Mouse (Mus musculus): ENCODE measurements around the gene Cog7.

GRCm38 (mm10) chr7:121939244-121939643 lies 42.3 kb downstream of the Cog7 start:
- TF ChIP-seq MYOG (IDR thresholded peaks at IDR 0.05; ENCODE audit: control insufficient read depth in 1 of 3, insufficient read depth in 1 of 3, insufficient read length in 2 of 3, low read depth in 2 of 3) (no peak), POLR2A (IDR thresholded peaks at IDR 0.05; ENCODE audit: insufficient read length, low read depth) (no peak), MAX (IDR thresholded peaks at IDR 0.05; ENCODE audit: low read depth) (no peak), MYOD1 (IDR thresholded peaks at IDR 0.05; ENCODE audit: control insufficient read depth in 1 of 3, insufficient read length in 2 of 3, low read depth in 2 of 3) (no peak)

All from myocyte (in vitro differentiated cells).